17 mouse cellular contexts compared by ENCODE assay signal in genomic region chr8:122333531-122333930, GRCm38 (mm10). TPM values are rescaled to one million over a fixed set of nuclear protein-coding genes. Genes with fewer than 3 reads are reported as not detected.
"Had no signal": no experiment of that assay in that cellular context is flagged by ENCODE, and none has a peak within 500 bp of the region (broad histone marks: within the 10 kb centered on the region; RNA-seq: fewer than 3 reads in every experiment).

No protein-coding gene starts in this region.

- H3K27me3 ChIP-seq: liver, embryonic 15.5 days had no signal

- H3K4me3 ChIP-seq: layer of hippocampus, adult 2 months; limb, embryonic 10.5 days; limb, embryonic 13.5 days; liver, embryonic 15.5 days had no signal

- H3K27ac ChIP-seq: kidney, postnatal 0 days; layer of hippocampus, adult 2 months; limb, embryonic 13.5 days had no signal

- H3K9me3 ChIP-seq: limb, embryonic 10.5 days; limb, embryonic 13.5 days had no signal

RNA-seq across cellular contexts. Expression of gene Trhr2, which starts 27.0 kb away (rescaled TPM):
- total RNA-seq: liver, adult 2 months; megakaryocyte progenitor cell, adult 5-6 weeks; megakaryocyte-erythroid progenitor cell, adult 5-6 weeks had no signal
- polyA plus RNA-seq: kidney, embryonic 14.5 days; kidney, postnatal 0 days; large intestine, adult 2 months; limb, embryonic 10.5 days; liver, adult 2 months; liver, embryonic 15.5 days; lung, adult 2 months; lung, embryonic 16.5 days; midbrain, embryonic 11.5 days; midbrain, embryonic 14.5 days; neural tube, embryonic 11.5 days; neural tube, embryonic 14.5 days; stomach, embryonic 16.5 days had no signal
